Mouse (Mus musculus) adrenal gland, postnatal 36 days (tissue): Measurements from ENCODE around the gene Sptbn2. TPM values are rescaled to one million over a fixed set of nuclear protein-coding genes. Genes with fewer than 3 reads are reported as not detected.
"Not testable (repeated sequence)": the region's sequence is repeated elsewhere in the genome, so short reads cannot be mapped to it uniquely, and the experiment has no call there.

Experiments used
- DNase-seq, 2 experiments: peaks; one replicate each; pipeline ENCODE4 v3.0.0; 2021; ENCODE audit warnings: mixed read lengths in 1 of 2
- total RNA-seq, 2 experiments: library from RNA; stranded (reverse); gene quantifications; 2 replicates each; pipeline ENCODE4 v1.2.3; 2021

Gene Sptbn2
- total RNA-seq, 2 experiments from 2014 or later, result 0.49 to 0.53 TPM

DNA sequence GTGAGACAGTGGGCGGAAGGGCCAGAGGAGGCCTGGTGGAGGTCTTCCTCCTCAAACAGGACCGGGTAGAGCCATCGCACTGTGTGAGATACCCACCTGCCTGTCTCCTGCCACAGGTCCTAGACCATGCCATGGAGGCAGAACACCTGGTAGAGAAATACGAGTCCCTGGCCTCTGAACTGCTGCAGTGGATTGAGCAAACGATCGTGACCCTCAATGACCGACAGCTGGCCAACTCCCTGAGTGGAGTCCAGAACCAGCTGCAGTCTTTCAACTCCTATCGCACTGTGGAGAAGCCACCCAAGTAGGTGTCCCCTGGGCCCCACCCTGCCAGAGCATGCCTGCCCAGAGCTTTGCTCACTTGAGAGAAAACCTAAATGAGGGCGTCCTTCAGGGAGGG lies 18.2 kb downstream of the Sptbn2 start:
- DNase-seq, result no peak

DNA sequence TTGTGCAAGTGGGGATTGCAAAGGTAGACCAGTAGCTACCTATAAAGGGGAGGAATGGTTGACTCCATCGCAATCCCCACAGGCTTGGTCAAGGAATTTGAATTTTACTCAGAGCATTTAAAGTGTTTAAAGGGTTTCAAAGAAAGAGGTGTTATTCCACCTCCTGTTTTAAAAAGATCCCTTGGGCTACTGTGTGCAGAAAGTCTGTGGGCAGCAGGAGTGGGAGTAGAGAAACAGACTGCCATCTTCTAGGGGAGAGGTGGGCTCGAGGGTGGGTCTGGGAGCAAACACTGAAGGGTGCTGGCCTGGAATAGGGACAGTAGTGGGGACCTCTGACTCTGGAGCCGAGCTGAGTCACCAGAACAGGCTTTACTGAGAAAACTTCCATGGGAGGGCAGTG lies 22.1 kb downstream of the Sptbn2 start:
- DNase-seq, result no peak

DNA sequence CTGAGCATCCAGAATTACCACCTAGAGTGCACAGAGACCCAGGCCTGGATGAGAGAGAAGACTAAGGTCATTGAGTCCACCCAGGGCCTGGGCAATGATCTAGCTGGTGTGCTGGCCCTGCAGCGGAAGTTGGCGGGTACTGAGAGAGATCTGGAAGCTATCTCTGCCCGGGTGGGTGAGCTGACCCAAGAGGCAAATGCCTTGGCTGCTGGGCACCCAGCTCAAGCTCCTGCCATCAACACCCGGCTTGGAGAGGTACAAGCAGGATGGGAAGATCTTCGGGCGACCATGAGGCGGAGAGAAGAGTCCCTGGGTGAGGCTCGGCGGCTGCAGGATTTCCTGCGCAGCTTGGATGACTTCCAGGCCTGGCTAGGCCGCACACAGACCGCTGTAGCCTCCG lies 26.9 kb downstream of the Sptbn2 start:
- no peak for DNase-seq

DNA sequence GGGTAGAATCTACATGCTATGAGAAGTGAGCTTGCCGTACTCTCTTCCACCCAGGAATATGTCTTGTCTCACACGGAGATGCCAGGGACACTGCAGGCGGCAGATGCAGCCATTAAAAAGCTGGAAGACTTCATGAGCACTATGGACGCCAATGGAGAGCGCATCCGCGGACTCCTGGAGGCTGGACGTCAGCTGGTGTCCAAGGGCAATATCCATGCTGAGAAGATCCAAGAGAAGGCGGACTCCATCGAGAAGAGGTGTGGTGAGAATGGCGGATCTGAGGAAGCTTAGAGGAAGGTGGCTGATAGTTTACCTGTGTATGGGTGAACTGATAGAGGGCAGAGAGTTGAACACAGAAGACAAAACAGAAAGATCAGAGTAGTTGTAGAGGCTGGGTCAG lies 28.1 kb downstream of the Sptbn2 start:
- DNase-seq, result no peak

DNA sequence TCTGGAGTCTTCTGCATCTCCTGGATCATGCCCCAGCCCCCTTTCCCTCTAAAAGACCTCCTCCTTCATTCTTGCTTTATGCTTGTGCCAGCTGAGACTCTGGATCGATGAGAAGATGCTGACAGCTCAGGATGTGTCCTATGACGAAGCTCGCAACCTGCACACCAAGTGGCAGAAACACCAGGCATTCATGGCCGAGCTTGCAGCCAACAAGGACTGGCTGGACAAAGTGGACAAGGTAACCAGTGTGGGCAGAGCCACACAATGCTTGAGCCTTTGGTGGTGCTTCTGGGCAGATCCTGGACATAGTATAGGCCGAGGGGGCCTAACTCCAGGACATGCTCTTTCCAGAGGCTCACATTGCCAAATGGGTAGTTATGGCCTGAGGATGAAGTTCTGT lies 28.8 kb downstream of the Sptbn2 start:
- no peak for DNase-seq

DNA sequence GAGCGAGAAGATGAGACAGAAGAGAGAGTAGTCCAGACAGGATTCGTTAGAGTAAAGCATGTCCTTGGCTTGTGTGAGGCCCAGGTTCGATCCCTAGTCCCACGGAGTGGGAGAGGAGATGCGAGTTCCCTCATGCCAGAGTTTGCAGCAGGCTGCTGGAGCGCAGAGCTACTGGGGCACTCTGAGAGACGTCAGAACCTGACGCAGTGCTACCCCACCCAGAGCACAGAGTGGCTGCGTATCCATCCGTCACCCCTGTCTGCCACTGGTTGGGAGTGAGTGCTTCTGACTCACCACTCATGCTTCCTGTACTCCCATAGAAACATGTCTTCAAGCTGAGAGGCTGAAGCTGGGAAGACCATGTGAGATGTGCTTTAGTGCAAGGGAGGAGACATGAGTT lies 30.5 kb downstream of the Sptbn2 start:
- peak in 1 of 2 experiments; percentile 39 for DNase-seq

DNA sequence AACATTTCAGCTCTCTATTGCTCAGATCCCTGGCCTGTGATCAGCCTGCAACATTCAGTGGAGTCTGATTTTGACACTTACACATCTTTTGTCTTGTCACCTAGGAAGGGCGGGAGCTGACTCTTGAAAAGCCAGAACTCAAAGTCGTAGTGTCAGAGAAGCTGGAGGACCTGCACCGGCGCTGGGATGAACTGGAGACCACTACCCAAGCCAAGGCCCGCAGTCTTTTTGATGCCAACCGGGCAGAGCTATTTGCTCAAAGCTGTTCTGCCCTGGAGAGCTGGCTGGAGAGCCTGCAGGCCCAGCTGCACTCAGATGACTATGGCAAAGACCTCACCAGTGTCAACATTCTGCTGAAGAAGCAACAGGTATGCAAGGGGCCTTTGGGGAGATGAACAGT lies 31.3 kb downstream of the Sptbn2 start:
- DNase-seq, result no peak

DNA sequence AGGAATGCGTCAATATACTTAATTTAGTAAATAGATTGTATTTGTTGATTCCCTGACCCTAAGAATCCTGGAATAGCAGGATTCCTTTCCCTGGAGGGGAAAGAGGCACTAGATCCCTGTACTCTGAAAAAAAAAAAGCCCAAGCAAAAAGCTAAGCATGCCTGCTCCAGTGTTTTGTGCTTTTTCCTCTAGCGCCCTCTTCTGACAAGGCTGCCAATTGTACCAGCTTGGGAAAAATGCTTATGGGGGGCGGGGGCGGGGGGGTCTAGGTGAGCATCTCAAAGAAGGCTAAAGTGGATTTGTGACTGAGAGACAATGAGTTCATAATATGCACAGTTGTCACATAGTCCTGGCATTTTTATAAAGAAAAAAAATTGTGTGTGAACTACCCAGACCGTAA lies 32.6 kb downstream of the Sptbn2 start:
- peak in 1 of 2 experiments; percentile 45 for DNase-seq

DNA sequence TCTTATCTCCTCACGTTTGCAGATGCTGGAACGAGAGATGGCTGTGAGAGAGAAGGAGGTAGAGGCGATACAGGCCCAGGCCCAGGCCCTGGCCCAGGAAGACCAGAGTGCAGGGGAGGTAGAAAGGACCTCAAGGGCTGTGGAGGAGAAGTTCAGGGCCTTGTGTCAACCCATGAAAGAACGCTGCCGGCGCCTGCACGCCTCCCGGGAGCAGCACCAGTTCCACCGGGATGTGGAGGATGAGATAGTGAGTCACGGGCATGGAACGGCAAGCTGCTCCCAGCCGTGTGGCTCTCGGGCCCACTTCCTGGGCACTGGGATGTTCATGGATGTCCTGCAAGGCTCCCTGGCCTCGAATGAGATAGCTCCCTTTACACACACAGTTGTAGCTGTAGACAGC lies 33.1 kb downstream of the Sptbn2 start:
- no peak for DNase-seq

DNA sequence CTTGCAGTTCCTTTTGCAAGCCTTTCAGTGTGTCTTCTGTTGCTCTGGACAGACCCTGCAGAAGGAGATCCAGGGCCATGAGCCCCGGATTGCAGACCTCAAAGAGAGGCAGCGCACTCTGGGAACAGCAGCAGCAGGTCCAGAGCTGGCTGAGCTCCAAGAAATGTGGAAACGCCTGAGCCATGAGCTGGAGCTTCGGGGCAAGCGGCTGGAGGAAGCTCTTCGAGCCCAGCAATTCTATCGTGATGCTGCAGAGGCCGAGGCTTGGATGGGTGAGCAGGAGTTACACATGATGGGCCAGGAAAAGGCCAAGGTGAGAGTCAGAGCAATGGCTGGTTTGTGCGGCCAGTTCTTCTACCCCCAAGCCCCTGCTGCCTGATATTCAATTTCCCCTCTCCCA lies 34.1 kb downstream of the Sptbn2 start:
- DNase-seq, result peak; percentile 75 to 83

DNA sequence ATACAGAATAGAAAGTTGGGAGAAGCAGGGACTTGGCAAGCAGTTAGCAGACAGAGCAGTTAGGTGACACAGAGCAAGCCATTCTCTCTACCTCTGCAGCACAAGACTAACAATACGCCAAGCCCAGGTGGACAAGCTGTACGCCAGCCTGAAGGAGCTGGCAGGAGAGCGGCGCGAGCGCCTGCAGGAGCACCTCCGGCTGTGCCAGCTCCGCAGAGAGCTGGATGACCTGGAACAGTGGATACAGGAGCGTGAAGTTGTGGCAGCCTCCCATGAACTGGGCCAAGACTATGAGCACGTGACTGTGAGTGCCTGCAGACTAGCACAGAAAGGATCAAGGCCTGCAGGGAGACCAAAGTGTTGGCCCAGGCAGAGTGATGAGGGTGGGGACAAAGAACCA lies 34.7 kb downstream of the Sptbn2 start:
- peak in 1 of 2 experiments; percentile 18 for DNase-seq

DNA sequence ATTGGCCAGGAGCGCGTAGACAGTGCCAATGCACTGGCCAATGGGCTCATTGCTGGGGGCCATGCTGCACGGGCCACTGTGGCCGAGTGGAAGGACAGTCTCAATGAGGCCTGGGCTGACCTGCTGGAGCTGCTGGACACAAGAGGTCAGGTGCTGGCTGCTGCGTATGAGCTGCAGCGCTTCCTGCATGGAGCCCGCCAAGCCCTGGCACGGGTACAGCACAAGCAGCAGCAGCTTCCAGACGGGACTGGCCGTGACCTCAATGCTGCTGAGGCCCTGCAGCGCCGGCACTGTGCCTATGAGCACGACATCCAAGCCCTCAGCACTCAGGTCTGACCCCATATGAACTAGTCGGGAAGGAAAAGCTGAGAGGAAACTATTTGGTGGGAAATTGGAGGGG lies 35.6 kb downstream of the Sptbn2 start:
- peak; percentile 80 to 83 for DNase-seq

DNA sequence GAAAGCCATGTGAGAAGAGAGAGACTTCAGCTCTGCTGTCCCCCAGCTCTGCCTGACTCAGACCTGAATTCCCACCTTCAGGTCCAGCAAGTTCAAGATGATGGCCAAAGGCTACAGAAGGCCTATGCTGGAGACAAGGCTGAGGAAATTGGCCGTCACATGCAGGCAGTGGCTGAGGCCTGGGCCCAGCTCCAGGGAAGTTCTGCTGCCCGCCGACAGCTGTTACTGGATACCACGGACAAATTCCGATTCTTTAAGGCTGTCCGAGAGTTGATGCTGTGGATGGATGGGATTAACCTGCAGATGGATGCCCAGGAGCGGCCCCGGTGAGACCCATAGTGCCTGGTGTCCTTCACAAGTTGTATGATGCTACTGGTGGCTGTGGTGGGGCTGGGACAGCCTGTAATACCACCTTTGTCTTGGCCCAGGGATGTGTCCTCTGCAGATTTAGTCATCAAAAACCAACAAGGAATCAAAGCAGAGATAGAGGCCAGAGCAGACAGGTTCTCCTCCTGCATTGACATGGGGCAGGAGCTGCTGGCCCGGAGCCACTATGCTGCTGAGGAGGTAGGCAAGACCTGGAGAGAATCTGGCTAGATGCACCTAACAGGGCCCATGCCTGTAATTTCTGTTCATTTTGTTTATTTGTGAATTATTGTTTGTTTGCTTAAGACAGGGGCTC lies 36.8 kb downstream of the Sptbn2 start:
- no peak for DNase-seq

DNA sequence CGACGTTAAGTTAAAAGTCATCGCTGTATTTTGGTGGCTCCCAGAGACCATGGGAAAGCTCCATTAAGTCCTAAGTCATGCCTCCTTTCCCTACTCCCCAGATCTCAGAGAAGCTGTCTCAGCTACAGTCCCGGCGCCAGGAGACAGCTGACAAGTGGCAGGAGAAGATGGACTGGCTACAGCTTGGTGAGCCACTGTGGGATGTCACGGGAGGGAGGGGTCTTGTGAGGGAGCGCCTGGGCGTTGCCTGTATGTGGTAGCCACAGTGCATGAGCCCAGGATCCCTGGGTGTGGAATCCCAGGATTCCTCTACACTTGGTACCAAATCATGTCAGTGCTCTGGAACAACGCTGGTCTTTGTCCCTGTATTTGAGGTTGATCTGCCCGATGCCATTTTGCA lies 37.5 kb downstream of the Sptbn2 start:
- no peak for DNase-seq

DNA sequence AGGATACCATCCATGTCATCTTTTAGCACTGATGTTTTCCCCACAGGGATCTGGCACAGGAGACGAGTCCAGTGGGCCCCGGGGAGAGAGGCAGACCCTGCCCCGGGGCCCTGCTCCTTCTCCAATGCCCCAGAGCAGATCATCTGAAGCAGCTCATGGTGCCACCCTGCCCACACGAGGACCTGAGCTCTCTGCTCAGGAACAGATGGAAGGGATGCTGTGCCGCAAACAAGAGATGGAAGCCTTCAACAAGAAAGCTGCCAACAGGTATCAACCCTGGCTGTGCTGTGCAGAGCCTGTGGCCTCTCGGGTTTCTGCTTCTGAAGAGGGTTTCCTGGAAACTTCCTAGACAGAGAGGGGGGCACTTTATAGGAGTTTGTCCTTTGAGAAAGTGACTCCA lies 39.0 kb downstream of the Sptbn2 start:
- DNase-seq, result no peak

DNA sequence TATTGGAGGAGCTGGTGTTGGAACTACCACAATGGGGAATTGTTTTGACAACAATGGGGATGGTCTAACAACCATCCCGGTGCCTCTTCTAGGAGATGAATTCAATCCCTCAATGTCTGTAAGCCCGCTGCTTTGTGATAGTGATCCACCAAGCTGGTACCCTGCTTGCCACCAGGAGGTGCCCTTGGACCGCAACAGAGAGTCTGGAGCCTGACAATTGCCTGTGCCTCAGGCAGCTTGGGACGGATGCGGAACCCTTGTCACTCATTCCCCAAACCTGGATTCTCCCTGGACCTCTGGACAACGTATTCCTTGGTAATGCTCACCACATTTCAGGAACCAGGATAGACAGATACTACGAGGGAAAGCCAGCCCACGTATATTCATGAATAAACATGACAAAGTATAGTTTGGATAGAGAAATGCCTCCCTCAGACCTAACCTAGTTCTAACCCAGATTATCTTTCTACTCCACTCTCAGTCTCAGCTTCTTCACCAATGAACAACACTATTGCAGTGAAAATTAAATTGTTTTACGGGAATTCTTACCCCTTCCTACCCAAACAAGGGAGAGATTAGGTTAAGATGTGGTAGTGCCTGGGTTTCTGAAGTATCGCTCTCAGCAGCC lies 44.7 kb downstream of the Sptbn2 start:
- DNase-seq, result peak; percentile 92 to 94

DNA sequence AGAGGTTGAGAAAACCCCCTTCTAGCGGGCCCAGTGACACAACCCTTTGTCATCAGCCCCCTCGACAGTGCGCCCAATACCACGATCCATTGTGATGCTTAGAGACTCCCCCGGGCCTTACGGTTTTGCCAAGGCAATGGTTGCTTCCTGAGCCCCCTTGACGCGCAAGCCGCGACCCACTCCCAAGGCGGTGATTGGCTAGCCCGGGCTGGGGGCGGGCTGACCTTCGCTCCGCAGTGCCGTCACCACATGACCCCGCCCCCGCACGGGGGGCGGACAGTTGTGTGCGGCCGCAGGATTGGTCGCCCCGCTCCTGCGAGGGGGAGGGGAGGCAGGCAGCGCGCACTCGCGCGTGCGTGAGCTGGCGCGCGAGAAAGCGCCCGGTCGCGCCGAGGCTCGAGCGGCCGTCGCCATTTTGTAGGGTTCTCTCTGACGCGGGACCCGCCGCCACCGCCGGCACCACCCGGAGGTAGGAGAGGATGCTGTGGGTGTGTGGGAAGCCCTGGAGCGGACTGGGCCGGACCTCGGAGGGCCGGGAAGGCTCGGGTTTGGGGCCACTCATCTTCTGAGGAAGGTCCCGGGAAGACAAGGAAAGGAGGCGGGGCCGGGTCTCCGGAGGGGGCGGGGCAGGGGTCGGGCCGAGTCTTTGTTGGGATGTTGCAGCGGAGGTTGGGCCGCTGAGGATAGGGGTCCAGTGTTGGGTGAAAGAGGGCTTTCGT lies 45.4 kb downstream of the Sptbn2 start, which contains the start of gene Rbm4b:
TSS of gene Rbm4b (plus strand) at position 305 of the 719 bp plus-strand sequence.
- peak; percentile 97 to 99 for DNase-seq

DNA sequence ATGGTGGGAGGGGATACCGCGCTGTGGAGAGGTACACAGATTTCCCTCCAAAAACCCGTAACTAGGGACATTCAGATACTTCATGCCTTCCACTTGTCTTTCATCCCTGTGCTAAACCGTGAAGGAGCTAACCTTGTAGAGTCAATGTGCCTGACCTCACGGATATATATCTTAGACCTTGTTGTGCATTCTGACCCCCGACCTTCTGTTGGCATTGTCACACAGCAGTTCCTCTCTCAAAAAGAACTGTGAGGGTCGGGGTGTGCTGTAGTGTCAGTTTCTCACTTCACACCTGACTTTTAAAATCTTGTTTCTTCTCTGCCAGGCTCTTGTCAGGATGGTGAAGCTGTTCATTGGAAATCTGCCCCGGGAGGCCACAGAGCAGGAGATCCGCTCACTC lies 46.0 kb downstream of the Sptbn2 start:
- no peak for DNase-seq

DNA sequence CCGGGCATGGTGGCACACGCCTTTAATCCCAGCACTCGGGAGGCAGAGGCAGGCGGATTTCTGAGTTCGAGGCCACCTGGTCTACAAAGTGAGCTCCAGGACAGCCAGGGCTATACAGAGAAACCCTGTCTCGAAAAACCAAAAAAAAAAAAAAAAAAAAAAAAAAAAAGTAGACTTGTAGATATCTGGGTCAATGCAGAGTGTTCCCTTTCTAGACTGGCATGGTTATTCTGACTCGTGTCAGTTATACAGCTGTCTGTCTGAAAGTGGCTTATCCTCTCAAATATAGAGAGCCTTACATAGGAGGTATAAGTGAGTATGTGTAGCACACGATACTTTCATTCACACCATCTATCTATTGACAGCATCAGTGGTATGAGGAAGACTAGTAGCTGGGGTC lies 49.6 kb downstream of the Sptbn2 start:
- DNase-seq, result not testable (repeated sequence)

DNA sequence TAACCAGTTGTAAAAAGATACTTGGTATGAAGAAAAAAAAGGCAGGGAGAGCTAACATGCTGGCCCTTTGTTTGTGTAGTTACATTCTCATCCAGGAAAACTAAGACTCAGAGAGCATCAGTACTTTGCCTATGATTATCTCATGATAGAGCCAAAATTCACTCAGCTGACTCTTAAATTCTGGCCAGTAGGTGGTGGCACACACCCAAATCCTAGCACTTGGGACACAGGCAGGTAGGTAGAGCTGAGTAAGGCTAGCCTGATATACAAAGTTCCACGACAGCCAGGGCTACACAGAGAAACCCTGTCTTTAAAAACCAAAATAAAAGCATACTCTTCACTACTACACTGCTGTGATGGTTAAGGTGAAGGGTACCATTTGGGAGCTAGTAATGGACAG lies 51.9 kb downstream of the Sptbn2 start:
- peak in 1 of 2 experiments; percentile 48 for DNase-seq

DNA sequence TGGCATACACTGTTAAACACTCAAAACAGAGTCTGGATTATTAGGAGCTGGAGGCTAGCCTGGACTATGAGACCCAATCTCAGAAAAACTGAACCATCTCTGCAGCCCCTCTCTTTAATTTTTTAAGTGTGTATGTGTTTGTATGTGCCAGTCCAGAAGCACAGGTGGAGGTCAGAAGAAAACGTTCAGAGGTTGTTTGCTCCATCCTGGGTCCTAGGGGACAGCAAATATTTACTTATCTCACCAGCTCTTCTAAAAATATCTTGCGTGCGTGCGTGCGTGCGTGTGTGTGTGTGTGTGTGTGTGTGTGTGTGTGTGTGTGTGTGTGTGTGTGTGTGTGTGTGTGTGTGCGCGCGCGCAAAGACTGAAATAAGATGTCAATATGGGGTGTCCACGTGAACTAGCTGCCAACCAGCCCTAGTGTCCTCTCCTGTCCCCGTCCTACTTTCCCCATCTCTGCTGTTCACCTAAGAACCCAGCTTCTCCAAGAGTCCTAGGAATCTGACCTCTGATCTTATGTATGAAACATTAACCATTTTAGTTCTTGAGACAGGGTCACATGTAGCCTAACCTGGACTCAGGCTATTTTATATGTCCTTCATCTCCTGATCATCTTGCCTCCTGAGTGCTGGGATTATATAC lies 56.7 kb downstream of the Sptbn2 start:
- no peak for DNase-seq

DNA sequence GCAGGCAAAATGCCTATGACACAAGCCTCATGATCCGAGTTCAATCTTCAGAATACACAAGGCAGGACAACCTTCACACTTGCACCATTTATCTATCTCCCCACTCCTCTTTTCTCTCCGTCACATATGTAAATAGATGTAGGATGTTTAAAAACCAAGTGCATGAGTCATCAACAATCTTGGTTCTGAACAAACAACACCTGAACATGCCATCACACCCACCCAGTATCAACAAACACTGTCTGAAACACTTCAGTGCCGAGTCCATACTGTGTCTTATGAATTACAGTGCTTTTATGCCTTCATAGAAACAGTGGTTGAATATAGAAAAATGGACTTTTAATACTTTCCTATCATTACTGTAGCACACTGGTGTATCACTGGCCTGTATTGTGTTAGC lies 61.8 kb downstream of the Sptbn2 start:
- DNase-seq, result no peak

DNA sequence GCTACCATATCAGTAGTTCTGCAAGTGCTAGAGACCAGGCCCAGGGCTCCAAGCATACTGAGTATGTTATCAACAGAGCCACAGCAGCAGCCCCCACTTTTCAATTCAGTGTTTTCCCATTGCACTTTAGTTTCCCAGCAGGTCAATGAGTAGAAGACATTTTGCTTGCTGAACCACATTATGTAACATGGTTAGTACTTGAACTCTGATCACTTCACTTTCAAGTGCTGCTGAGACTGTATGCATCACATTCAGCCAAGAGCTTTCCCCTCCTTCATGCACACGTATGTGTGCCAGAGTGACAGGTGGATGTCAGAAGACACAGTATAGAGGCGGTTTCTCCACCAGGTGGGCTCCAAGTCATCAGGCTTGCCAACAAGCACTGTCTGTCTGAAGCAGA lies 71.9 kb downstream of the Sptbn2 start:
- no peak for DNase-seq
